Mouse (Mus musculus): ENCODE results near the gene Cenpv.

- no peak for TF ChIP-seq CTCF (IDR thresholded peaks at IDR 0.05; ENCODE audit: low read depth)
- TF ChIP-seq EP300 (IDR thresholded peaks at IDR 0.05; ENCODE audit: low read depth), result no peak
Observed at GRCm38 (mm10) chr11:62510956-62511355, 28.1 kb downstream of the Cenpv start.

Data from liver, embryonic 14.5 days (tissue).